Mouse (Mus musculus) colon, adult 2 months (tissue): Measurements from ENCODE around the gene Ikzf4. TPM values are rescaled to one million over a fixed set of nuclear protein-coding genes. Genes with fewer than 3 reads are reported as not detected.

Experiments used
- polyA plus RNA-seq: library from polyadenylated mRNA; depleted of rRNA; stranded (reverse); fragments of >200 nt; gene quantifications from 2 replicates; pipeline ENCODE4 v1.2.3, GENCODE M21; 2012; rRNA removed

The Ikzf4 gene
- polyA plus RNA-seq: 0.83 and 1.3 TPM in 2 replicates

DNA sequence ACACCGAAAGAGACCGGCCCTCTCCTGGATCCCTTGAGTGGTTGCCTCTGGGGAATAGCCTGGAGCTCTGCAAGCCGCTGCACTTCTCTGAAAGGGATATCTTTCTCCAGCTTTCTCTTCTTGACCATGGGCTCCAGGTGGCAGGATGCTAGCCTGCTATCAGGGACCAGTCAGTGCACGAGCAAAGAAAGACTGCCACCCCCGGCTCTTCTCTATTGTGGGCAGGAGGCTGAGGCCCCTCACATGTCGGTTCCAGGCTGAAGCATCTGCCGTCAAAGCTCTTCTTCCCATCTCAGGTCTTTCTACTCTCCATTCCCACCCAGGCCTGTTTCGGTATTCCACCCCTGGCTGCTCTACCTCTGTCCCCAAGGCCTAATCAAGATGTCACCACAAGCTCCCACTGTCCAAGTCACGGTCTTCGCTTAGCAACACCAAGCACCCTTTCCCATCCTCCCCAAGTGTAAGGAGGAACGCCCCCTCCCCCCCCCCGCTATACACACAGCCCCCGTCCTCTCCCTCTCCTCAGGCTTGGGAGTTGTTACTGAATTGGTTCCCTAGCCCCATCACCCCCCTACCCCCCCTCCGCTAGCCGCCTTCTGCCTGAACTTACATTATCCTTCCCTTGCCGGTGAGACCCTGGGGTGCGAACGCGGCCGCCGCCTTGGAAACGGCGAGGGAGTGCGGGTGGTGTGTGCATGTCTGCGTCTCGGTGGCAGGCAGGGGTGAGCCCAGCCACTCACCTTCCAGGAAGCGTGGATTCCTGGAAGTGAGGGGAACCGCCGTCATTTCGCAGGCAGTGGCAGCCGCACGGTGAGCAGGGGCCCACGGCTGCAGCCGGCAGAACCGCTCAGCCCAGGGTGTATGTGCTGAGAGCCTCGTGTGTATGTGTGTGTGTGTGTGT, at the start of gene Ikzf4:
Gene Ikzf4, minus strand, starts transcription at position 881 of the 901 bp plus-strand sequence.

DNA sequence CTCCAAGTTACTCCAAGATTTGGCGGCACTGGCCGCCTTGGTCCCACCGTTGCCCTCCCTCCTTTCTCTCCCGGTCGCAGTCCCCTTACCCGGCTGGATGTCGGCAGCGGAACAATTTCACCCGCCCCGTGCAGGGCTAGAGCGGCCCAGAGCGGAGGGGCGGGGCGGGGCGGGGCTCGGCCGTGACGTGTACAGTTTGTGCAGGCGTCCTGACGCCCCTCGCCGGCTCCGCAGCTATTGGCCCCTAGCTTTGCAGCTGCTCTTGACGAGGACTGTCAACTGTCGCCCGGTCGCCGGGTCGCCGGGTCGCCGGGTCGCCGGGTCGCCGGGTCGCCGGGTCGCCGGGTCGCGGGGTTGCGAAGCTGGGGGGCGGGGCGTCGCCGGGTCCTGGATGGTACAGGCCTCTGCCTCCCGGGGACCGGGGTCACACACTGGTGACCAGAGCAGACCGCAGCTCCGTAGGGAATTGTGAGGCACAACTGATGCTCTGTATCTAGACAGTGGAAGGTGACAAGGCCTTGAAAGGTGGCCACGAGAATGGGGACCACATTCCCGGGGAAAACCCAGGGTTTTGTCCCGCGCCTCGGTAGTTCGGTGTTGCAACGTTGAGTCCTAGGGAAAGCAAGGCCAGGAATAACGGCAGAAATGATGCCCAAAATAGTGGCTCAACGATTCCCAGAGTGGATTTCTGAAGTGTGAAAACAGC, 28.1 kb upstream of the Ikzf4 start, which contains the start of gene Suox:
Gene Suox, minus strand, starts transcription at position 311 of the 706 bp plus-strand sequence.

GRCm38 (mm10) chr10:128626311-128627310, 19.2 kb downstream of the Ikzf4 start, which contains the start of gene Rps26:
Gene Rps26, minus strand, starts transcription at chr10:128626747.

DNA sequence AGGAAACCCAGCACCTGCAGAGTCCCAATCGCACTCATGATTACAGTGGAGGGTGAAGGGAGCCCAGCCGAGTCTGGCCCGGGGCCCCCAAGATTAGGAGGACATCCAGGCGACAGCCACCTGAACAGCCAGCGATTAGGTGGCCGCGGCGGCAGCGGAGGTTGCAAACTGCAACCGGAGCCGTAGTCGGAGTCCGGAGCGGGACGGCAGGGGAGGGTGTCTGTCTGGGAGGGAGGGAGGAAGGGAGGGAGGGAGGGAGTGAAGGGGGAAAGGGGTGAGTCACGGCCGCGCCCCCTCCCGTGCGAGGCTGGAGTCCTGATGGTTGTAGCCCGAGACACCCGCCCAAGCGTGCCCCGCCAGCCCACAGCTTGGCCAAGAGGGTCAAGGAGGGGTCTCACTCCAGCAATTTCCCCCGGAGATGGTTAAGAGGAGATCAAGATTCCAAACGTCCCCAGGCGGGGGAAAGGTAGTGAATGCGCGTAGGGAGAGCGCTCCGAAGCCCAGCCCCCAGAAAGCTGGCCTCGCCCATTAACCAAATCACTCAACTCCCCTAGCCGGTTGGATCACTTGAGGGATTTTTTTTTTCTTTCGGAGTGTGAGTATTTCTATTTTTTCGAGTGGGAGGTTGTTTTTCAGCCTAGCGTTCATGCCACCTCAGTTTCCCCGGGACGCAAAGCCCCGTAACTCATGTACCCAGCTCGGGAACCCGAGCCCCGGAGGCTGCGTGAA, 56.2 kb downstream of the Ikzf4 start, which contains the start of gene Erbb3:
Gene Erbb3, minus strand, starts transcription at position 189 of the 729 bp plus-strand sequence.

Other genes with a start within 250 kb of the Ikzf4 start
- 138 and 172 TPM in 2 replicates for gene Slc39a5, start 244.8 kb downstream of the Ikzf4 start, polyA plus RNA-seq
- 27.4 and 27.5 TPM in 2 replicates for gene Nabp2, start 234.5 kb downstream of the Ikzf4 start, polyA plus RNA-seq
- gene Rnf41, start 234.3 kb downstream of the Ikzf4 start, polyA plus RNA-seq: 21.8 and 24.4 TPM in 2 replicates
- 77.1 and 80.9 TPM in 2 replicates for gene Smarcc2, start 186.7 kb downstream of the Ikzf4 start, polyA plus RNA-seq
- gene Myl6, start 151.8 kb downstream of the Ikzf4 start, polyA plus RNA-seq: 1,151 and 1,354 TPM in 2 replicates
- 1.6 and 2.1 TPM in 2 replicates for gene Myl6b, start 147.3 kb downstream of the Ikzf4 start, polyA plus RNA-seq
- 66.7 and 76.5 TPM in 2 replicates for gene Esyt1, start 120.1 kb downstream of the Ikzf4 start, polyA plus RNA-seq
- gene Zc3h10, start 98.2 kb downstream of the Ikzf4 start, polyA plus RNA-seq: 15.6 and 20.1 TPM in 2 replicates
- gene Rpl41, start 96.7 kb downstream of the Ikzf4 start, polyA plus RNA-seq: 2,287 and 3,176 TPM in 2 replicates
- 11.8 and 15.3 TPM in 2 replicates for gene Pa2g4, start 80.0 kb downstream of the Ikzf4 start, polyA plus RNA-seq
- gene Erbb3, start 56.3 kb downstream of the Ikzf4 start, polyA plus RNA-seq: 84.1 and 97.8 TPM in 2 replicates
- gene Rps26, start 19.2 kb downstream of the Ikzf4 start, polyA plus RNA-seq: 948 and 1,040 TPM in 2 replicates
- gene Suox, start 28.1 kb upstream of the Ikzf4 start, polyA plus RNA-seq: 10.0 and 12.2 TPM in 2 replicates
- 51.6 and 59.7 TPM in 2 replicates for gene Rab5b, start 50.3 kb upstream of the Ikzf4 start, polyA plus RNA-seq
- gene Pmel, start 58.2 kb upstream of the Ikzf4 start, polyA plus RNA-seq: 3.2 and 3.4 TPM in 2 replicates
- 11.2 and 11.4 TPM in 2 replicates for gene Cdk2, start 59.0 kb upstream of the Ikzf4 start, polyA plus RNA-seq
- gene Dgka, start 98.9 kb upstream of the Ikzf4 start, polyA plus RNA-seq: 80.2 and 87.4 TPM in 2 replicates
- gene Pym1, start 101.9 kb upstream of the Ikzf4 start, polyA plus RNA-seq: 17.4 and 19.1 TPM in 2 replicates
- gene Mmp19, start 144.9 kb upstream of the Ikzf4 start, polyA plus RNA-seq: 4.8 and 5.0 TPM in 2 replicates
- gene Dnajc14, start 158.1 kb upstream of the Ikzf4 start, polyA plus RNA-seq: 15.2 and 16.5 TPM in 2 replicates
- 17.7 and 17.9 TPM in 2 replicates for gene Tmem198b, start 158.4 kb upstream of the Ikzf4 start, polyA plus RNA-seq
- gene Sarnp, start 171.3 kb upstream of the Ikzf4 start, polyA plus RNA-seq: 2.0 and 2.3 TPM in 2 replicates
- gene Ormdl2, start 175.7 kb upstream of the Ikzf4 start, polyA plus RNA-seq: 90.8 and 92.6 TPM in 2 replicates
- 1.5 and 1.6 TPM in 2 replicates for gene Gdf11, start 245.7 kb upstream of the Ikzf4 start, polyA plus RNA-seq